Mouse (Mus musculus) forebrain, embryonic 15.5 days (tissue): ENCODE data around the gene Gm7030. TPM values are rescaled to one million over a fixed set of nuclear protein-coding genes. Genes with fewer than 3 reads are reported as not detected.
"Not testable (repeated sequence)": the region's sequence is repeated elsewhere in the genome, so short reads cannot be mapped to it uniquely, and the experiment has no call there.

Experiments
- ATAC-seq: fragments of 200-750 bp; cut with Nextera tagmentation; replicated peaks from 2 replicates; pipeline ENCODE4 v1.8.0; 2017; ENCODE audit warnings: mild to moderate bottlenecking, moderate TSS enrichment, moderate library complexity
- H3K27ac ChIP-seq: fragments of 300-500 bp; sonication (generic); replicated peaks from 2 replicates; pipeline ENCODE4 v1.5.1; 2015; ENCODE audit warnings: mild to moderate bottlenecking, inconsistent platforms
- H3K27me3 ChIP-seq: fragments of 300-500 bp; sonication (generic); 2 replicates; pipeline ENCODE4 v1.6.1; 2015; ENCODE audit warnings: inconsistent platforms
- H3K36me3 ChIP-seq: fragments of 300-500 bp; sonication (generic); 2 replicates; pipeline ENCODE4 v1.6.1; 2015; ENCODE audit warnings: mild to moderate bottlenecking, inconsistent platforms
- H3K4me1 ChIP-seq: fragments of 300-500 bp; sonication (generic); 2 replicates; pipeline ENCODE4 v1.6.1; 2015; ENCODE audit warnings: inconsistent platforms
- H3K4me2 ChIP-seq: fragments of 300-500 bp; sonication (generic); replicated peaks from 2 replicates; pipeline ENCODE4 v1.6.1; 2015; ENCODE audit warnings: mild to moderate bottlenecking, inconsistent platforms
- H3K4me3 ChIP-seq: fragments of 300-500 bp; sonication (generic); 2 replicates; pipeline ENCODE4 v1.5.1; 2015; ENCODE audit warnings: mild to moderate bottlenecking, inconsistent platforms
- H3K9ac ChIP-seq: fragments of 300-500 bp; sonication (generic); replicated peaks from 2 replicates; pipeline ENCODE4 v1.6.1; 2015; ENCODE audit warnings: mild to moderate bottlenecking, inconsistent platforms
- H3K9me3 ChIP-seq: fragments of 300-500 bp; sonication (generic); 2 replicates; pipeline ENCODE4 v1.6.1; 2016; ENCODE audit warnings: inconsistent platforms
- WGBS: fragments of 180-500 bp; shearing (Covaris S2); methylation state at CpG from one replicate; pipeline ENCODE4 v1.1.7; 2015; ENCODE audit warnings: mixed read lengths; 5-methylcytosine and 5-hydroxymethylcytosine counted together
- polyA plus RNA-seq: library from polyadenylated mRNA; unstranded; fragments of >200 nt; fragmentation: Nextera tagmentation; extraction: Ambion mirVana; gene quantifications from 2 replicates; pipeline ENCODE4 v1.2.1, GENCODE M21; 2015

The Gm7030 gene
- polyA plus RNA-seq, 1 experiment from 2014 or later, result not detected

GRCm38 (mm10) chr17:36091933-36092332, 37.3 kb downstream of the Gm7030 start:
- H3K4me2 ChIP-seq, H3K27ac ChIP-seq, H3K9ac ChIP-seq, H3K36me3 ChIP-seq, H3K4me3 ChIP-seq, H3K27me3 ChIP-seq, H3K4me1 ChIP-seq, ATAC-seq, H3K9me3 ChIP-seq: not testable (repeated sequence)
- WGBS, result no CpG with 5 or more reads among the region's 2 CpGs

DNA sequence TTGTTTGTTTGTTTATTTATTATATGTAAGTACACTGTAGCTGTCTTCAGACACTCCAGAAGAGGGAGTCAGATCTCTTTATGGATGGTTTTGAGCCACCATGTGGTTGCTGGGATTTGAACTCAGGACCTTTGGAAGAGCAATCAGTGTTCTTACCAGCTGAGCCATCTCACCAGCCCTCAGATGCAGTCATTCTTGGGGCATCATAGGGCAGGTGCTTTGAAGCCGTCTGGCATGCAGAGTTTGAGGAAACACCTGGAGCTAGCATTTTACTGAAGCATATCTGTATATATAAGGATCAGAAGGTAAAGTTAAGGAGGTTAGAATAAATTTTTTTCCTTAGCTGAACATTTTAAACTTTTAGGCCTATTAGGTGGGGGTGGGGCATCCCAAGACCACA, 43.2 kb downstream of the Gm7030 start:
- WGBS, result 80% methylated on average over 1 of the region's 1 CpGs
- not testable (repeated sequence) for H3K4me3 ChIP-seq, H3K36me3 ChIP-seq, H3K4me2 ChIP-seq, H3K27ac ChIP-seq, H3K9me3 ChIP-seq, ATAC-seq, H3K9ac ChIP-seq
- Histone ChIP-seq H3K4me1 (peaks cover 14% of the 10 kb centered on the region), H3K27me3 (peaks cover 15% of the 10 kb centered on the region; the same call in 1 of the 2 replicates)

- Histone ChIP-seq H3K4me1 (peaks cover 14% of the 10 kb centered on the region), H3K9ac (peak overlapping the region; percentile 62), H3K4me3 (peak overlapping the region; percentile 54), H3K27ac (no peak overlapping the region), H3K36me3 (no peaks in the 10 kb centered on the region), H3K9me3 (no peaks in the 10 kb centered on the region), H3K27me3 (peaks cover 15% of the 10 kb centered on the region; the same call in 1 of the 2 replicates), H3K4me2 (peak overlapping the region; percentile 99)
- WGBS, result 1% methylated on average over 42 of the region's 42 CpGs
- ATAC-seq, result peak; percentile 58
These were observed 45.3 kb downstream of the Gm7030 start for GRCm38 (mm10) chr17:36083870-36084451.

- Histone ChIP-seq H3K4me2 (peak overlapping the region; percentile 99), H3K27ac (no peak overlapping the region), H3K36me3 (no peaks in the 10 kb centered on the region), H3K27me3 (peaks cover 15% of the 10 kb centered on the region; the same call in 1 of the 2 replicates), H3K4me3 (peak overlapping the region; percentile 54), H3K9me3 (no peaks in the 10 kb centered on the region), H3K9ac (peak overlapping the region; percentile 62), H3K4me1 (peaks cover 14% of the 10 kb centered on the region)
- under 1% methylated on average over 46 of the region's 46 CpGs for WGBS
- peak; percentile 71 for ATAC-seq
These were observed 45.9 kb downstream of the Gm7030 start for GRCm38 (mm10) chr17:36083266-36083869.

- Histone ChIP-seq H3K4me2 (peak overlapping the region; percentile 99), H3K4me3 (peak overlapping the region; percentile 54), H3K27me3 (peaks cover 15% of the 10 kb centered on the region; the same call in 1 of the 2 replicates), H3K4me1 (peaks cover 14% of the 10 kb centered on the region)
- H3K9me3 ChIP-seq, H3K27ac ChIP-seq, H3K9ac ChIP-seq, H3K36me3 ChIP-seq, ATAC-seq: not testable (repeated sequence)
- WGBS, result 26% methylated on average over 6 of the region's 6 CpGs
These were observed 46.5 kb downstream of the Gm7030 start for GRCm38 (mm10) chr17:36082519-36083232.

DNA sequence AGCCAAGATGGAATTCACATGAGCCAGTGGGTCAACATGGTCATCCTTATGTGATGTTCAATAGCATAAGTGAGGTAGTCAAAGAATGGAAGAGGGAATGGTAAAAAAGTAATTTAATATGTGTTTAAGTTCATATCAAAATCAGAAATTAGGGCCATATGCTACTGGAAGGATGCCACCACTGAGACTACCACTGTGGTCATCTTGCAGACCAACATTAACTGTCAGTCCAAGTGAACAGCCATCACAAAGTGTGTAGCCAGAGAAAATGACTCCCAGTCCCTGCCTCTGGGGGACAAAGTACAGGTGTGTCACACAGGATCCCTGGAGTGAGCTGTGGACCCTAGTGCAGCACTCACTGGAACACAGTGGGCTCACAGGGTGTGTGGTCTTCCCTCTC, 47.3 kb downstream of the Gm7030 start:
- ATAC-seq, H3K36me3 ChIP-seq, H3K4me3 ChIP-seq, H3K27ac ChIP-seq, H3K4me2 ChIP-seq, H3K9ac ChIP-seq, H3K9me3 ChIP-seq: not testable (repeated sequence)
- Histone ChIP-seq H3K4me1 (peaks cover 14% of the 10 kb centered on the region), H3K27me3 (peaks cover 15% of the 10 kb centered on the region; the same call in 1 of the 2 replicates)

DNA sequence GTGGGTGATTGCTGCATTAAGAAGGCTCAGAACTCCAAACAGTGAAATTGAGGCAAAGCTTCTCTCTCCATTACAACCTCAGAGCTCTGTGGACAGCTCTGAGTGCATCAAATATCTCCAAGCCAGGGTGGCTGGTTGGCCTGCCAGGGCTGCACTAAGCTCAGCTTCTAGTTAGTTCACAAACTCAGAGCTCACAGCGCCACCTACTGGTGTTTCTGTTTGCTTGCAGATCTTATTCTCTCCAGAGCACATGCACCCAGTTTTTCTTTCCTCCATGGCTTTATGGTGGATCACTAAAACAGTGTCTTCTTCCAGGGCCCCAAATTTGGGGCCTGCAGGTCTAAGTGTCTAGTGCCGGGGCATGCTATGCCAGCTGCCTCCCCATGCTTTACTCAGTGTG, 68.4 kb downstream of the Gm7030 start:
- H3K9ac ChIP-seq, result no peak overlapping the region
- no peaks in the 10 kb centered on the region for H3K4me1 ChIP-seq
- ATAC-seq, result no peak
- H3K36me3 ChIP-seq, result no peaks in the 10 kb centered on the region
- H3K27me3 ChIP-seq, result no peaks in the 10 kb centered on the region
- H3K27ac ChIP-seq, result no peak overlapping the region
- 35% methylated on average over 2 of the region's 2 CpGs for WGBS
- H3K4me3 ChIP-seq, result no peak overlapping the region
- no peaks in the 10 kb centered on the region for H3K9me3 ChIP-seq
- no peak overlapping the region for H3K4me2 ChIP-seq

Other genes starting within 250 kb of the Gm7030 start
- 36.3 and 38.0 TPM in 2 replicates for gene Dhx16, start 249.6 kb downstream of the Gm7030 start, polyA plus RNA-seq
- 37.9 and 41.5 TPM in 2 replicates for gene 2310061I04Rik, start 232.0 kb downstream of the Gm7030 start, polyA plus RNA-seq
- 421 and 435 TPM in 2 replicates for gene Atat1, start 219.3 kb downstream of the Gm7030 start, polyA plus RNA-seq
- gene Mrps18b, start 213.0 kb downstream of the Gm7030 start, polyA plus RNA-seq, result 53.1 and 54.1 TPM in 2 replicates
- gene Ppp1r10, start 213.0 kb downstream of the Gm7030 start, polyA plus RNA-seq, result 51.5 and 53.9 TPM in 2 replicates
- gene Abcf1, start 159.7 kb downstream of the Gm7030 start, polyA plus RNA-seq, result 88.3 and 90.3 TPM in 2 replicates
- gene Gnl1, start 149.6 kb downstream of the Gm7030 start, polyA plus RNA-seq, result 57.0 and 59.2 TPM in 2 replicates
- 76.8 and 92.2 TPM in 2 replicates for gene Prr3, start 149.2 kb downstream of the Gm7030 start, polyA plus RNA-seq
- 5.4 and 5.8 TPM in 2 replicates for gene H2-T24, start 108.9 kb downstream of the Gm7030 start, polyA plus RNA-seq
- gene H2-T23, start 96.6 kb downstream of the Gm7030 start, polyA plus RNA-seq, result 6.9 and 7.0 TPM in 2 replicates
- gene H2-T22, start 86.7 kb downstream of the Gm7030 start, polyA plus RNA-seq, result 5.8 and 5.9 TPM in 2 replicates
- not detected in 2 replicates for gene Gm6034, start 86.5 kb downstream of the Gm7030 start, polyA plus RNA-seq
- not detected in 2 replicates for gene Gm11127, start 71.1 kb downstream of the Gm7030 start, polyA plus RNA-seq
- gene Gm19684, start 7.7 kb downstream of the Gm7030 start, polyA plus RNA-seq, result not detected in 2 replicates
- not detected in 2 replicates for gene Gm8909, start 39.1 kb upstream of the Gm7030 start, polyA plus RNA-seq
- not detected in 2 replicates for gene H2-T3, start 60.9 kb upstream of the Gm7030 start, polyA plus RNA-seq
- 101 and 105 TPM in 2 replicates for gene Rpp21, start 128.6 kb upstream of the Gm7030 start, polyA plus RNA-seq
- gene Trim39, start 142.8 kb upstream of the Gm7030 start, polyA plus RNA-seq, result 25.7 and 26.4 TPM in 2 replicates
- gene H2-M10.2, start 157.1 kb upstream of the Gm7030 start, polyA plus RNA-seq, result not detected in 2 replicates
- gene H2-M10.1, start 196.7 kb upstream of the Gm7030 start, polyA plus RNA-seq, result not detected in 2 replicates
- gene H2-M10.3, start 239.0 kb upstream of the Gm7030 start, polyA plus RNA-seq, result not detected in 2 replicates